Mouse (Mus musculus) lung, embryonic 14.5 days (tissue): Measurements from ENCODE around the gene Upk3b. TPM values are rescaled to one million over a fixed set of nuclear protein-coding genes. Genes with fewer than 3 reads are reported as not detected.
A peak's percentile ranks its signal among the peaks of the same experiment; 100 is the strongest.
"Not testable (repeated sequence)": the region's sequence is repeated elsewhere in the genome, so short reads cannot be mapped to it uniquely, and the experiment has no call there.

Experiments used
- ATAC-seq: fragments of 200-750 bp; cut with Nextera tagmentation; 2 replicates; pipeline ENCODE4 v1.8.0; 2017; ENCODE audit warnings: mild to moderate bottlenecking, moderate TSS enrichment, moderate library complexity; ENCODE audit not compliant: insufficient read depth
- DNase-seq: peaks from one replicate; pipeline ENCODE4 v3.0.0-alpha.2; 2015
- H3K27ac ChIP-seq: fragments of 300-500 bp; sonication (generic); 2 replicates; pipeline ENCODE4 v1.5.1; 2014; ENCODE audit warnings: low read depth, mild to moderate bottlenecking, moderate library complexity
- H3K27me3 ChIP-seq: fragments of 300-500 bp; sonication (generic); 2 replicates; pipeline ENCODE4 v1.6.1; 2014; ENCODE audit warnings: low read length, control low read depth; ENCODE audit not compliant: insufficient read depth
- H3K36me3 ChIP-seq: fragments of 300-500 bp; sonication (generic); 2 replicates; pipeline ENCODE4 v1.6.1; 2014; ENCODE audit warnings: control low read depth; ENCODE audit not compliant: insufficient read depth
- H3K4me1 ChIP-seq: fragments of 300-500 bp; sonication (generic); 2 replicates; pipeline ENCODE4 v1.6.1; 2014; ENCODE audit warnings: antibody characterized with exemption, control low read depth; ENCODE audit not compliant: insufficient read depth
- H3K4me2 ChIP-seq: fragments of 300-500 bp; sonication (generic); 2 replicates; pipeline ENCODE4 v1.6.1; 2014; ENCODE audit warnings: mild to moderate bottlenecking
- H3K4me3 ChIP-seq: fragments of 300-500 bp; sonication (generic); 2 replicates; pipeline ENCODE4 v1.5.1; 2014; ENCODE audit warnings: low read depth, low read length
- H3K9ac ChIP-seq: fragments of 300-500 bp; sonication (generic); 2 replicates; pipeline ENCODE4 v1.6.1; 2014
- H3K9me3 ChIP-seq: fragments of 300-500 bp; sonication (generic); 2 replicates; pipeline ENCODE4 v1.6.1; 2016; ENCODE audit warnings: low read depth, low read length, control low read depth
- CTCF ChIP-seq: IDR thresholded peaks from 2 replicates; pipeline ENCODE4 v1.5.1; 2016; ENCODE audit warnings: antibody characterized with exemption, low read depth
- WGBS: fragments of 180-500 bp; shearing (Covaris S2); extraction: QIAGEN DNeasy Blood & Tissue Kit; methylation state at CpG from one replicate; pipeline ENCODE4 v1.1.7; 2014; 5-methylcytosine and 5-hydroxymethylcytosine counted together
- polyA plus RNA-seq: library from polyadenylated mRNA; unstranded; fragments of >200 nt; fragmentation: Nextera tagmentation; extraction: Ambion mirVana; gene quantifications from 2 replicates; pipeline ENCODE4 v1.2.1, GENCODE M21; 2014

Gene Upk3b
- polyA plus RNA-seq, 1 experiment from 2014 or later = 23.8 TPM

- DNase-seq (peak; percentile 96), ATAC-seq (peak; percentile 54)
- Histone ChIP-seq H3K4me2 (no peak overlapping the region), H3K9me3 (no peaks in the 10 kb centered on the region), H3K36me3 (no peaks in the 10 kb centered on the region), H3K27ac (no peak overlapping the region), H3K4me3 (no peak overlapping the region), H3K27me3 (no peaks in the 10 kb centered on the region), H3K4me1 (no peaks in the 10 kb centered on the region), H3K9ac (no peak overlapping the region)
- 4% methylated on average over 10 of the region's 10 CpGs for WGBS
- peak; percentile 91 for TF ChIP-seq CTCF
Measured at GRCm38 (mm10) chr5:136045987-136046386, 7.7 kb downstream of the Upk3b start.

GRCm38 (mm10) chr5:136048541-136048940 lies 10.2 kb downstream of the Upk3b start:
- not testable (repeated sequence) for DNase-seq, H3K4me2 ChIP-seq, H3K27me3 ChIP-seq, H3K4me1 ChIP-seq, H3K27ac ChIP-seq, ATAC-seq, H3K4me3 ChIP-seq, H3K36me3 ChIP-seq, H3K9me3 ChIP-seq, H3K9ac ChIP-seq

GRCm38 (mm10) chr5:136049926-136050325 lies 11.6 kb downstream of the Upk3b start:
- no peak overlapping the region; the same call in 1 of the 2 replicates for H3K27ac ChIP-seq
- no peak for DNase-seq
- TF ChIP-seq CTCF = no peak
- no peak for ATAC-seq
- H3K27me3 ChIP-seq = no peaks in the 10 kb centered on the region
- no peaks in the 10 kb centered on the region for H3K36me3 ChIP-seq
- H3K4me2 ChIP-seq = no peak overlapping the region
- H3K9ac ChIP-seq = no peak overlapping the region
- peaks cover 10% of the 10 kb centered on the region for H3K4me1 ChIP-seq
- H3K9me3 ChIP-seq = no peaks in the 10 kb centered on the region
- no peak overlapping the region for H3K4me3 ChIP-seq
- WGBS = 46% methylated on average over 6 of the region's 6 CpGs

GRCm38 (mm10) chr5:136051231-136052085 lies 13.2 kb downstream of the Upk3b start:
- WGBS = 8% methylated on average over 10 of the region's 10 CpGs
- H3K9me3 ChIP-seq = no peaks in the 10 kb centered on the region
- no peaks in the 10 kb centered on the region for H3K27me3 ChIP-seq
- H3K36me3 ChIP-seq = no peaks in the 10 kb centered on the region
- H3K4me1 ChIP-seq = peaks cover 10% of the 10 kb centered on the region
- ATAC-seq (peak; percentile 90), DNase-seq (peak; percentile 93)
- H3K27ac ChIP-seq = peak overlapping the region; percentile 90
- no peak overlapping the region for H3K4me3 ChIP-seq
- no peak for TF ChIP-seq CTCF
- H3K4me2 ChIP-seq = 0 out of 2 replicates have a peak overlapping the region, but pooled peaks have one; percentile 30
- H3K9ac ChIP-seq = no peak overlapping the region

GRCm38 (mm10) chr5:136052861-136053655 lies 14.8 kb downstream of the Upk3b start:
- DNase-seq (no peak), ATAC-seq (no peak)
- Histone ChIP-seq H3K4me2 (no peak overlapping the region), H3K9me3 (no peaks in the 10 kb centered on the region), H3K4me3 (no peak overlapping the region), H3K9ac (no peak overlapping the region), H3K27me3 (no peaks in the 10 kb centered on the region), H3K4me1 (peaks cover 14% of the 10 kb centered on the region), H3K36me3 (no peaks in the 10 kb centered on the region), H3K27ac (no peak overlapping the region)
- TF ChIP-seq CTCF = no peak
- 78% methylated on average over 8 of the region's 8 CpGs for WGBS

- Histone ChIP-seq H3K9ac (no peak within 1 kb of the TSS), H3K4me2 (no peak within 1 kb of the TSS), H3K27ac (no peak within 1 kb of the TSS), H3K4me3 (no peak within 1 kb of the TSS), H3K36me3 (no peaks in the 10 kb centered on the region), H3K9me3 (no peaks in the 10 kb centered on the region), H3K4me1 (peaks cover 14% of the 10 kb centered on the region), H3K27me3 (no peaks in the 10 kb centered on the region)
- DNase-seq = no peak
- no peak for ATAC-seq
- no peak for TF ChIP-seq CTCF
- 85% methylated on average over 11 of the region's 11 CpGs for WGBS
Measured at GRCm38 (mm10) chr5:136054301-136055077, 16.2 kb downstream of the Upk3b start, which contains the start of gene Upk3bl. Upk3bl (plus strand) TSS chr5:136054492.
